Mouse (Mus musculus) midbrain, embryonic 13.5 days (tissue): ENCODE data around the gene 1600014C10Rik. TPM values are rescaled to one million over a fixed set of nuclear protein-coding genes. Genes with fewer than 3 reads are reported as not detected.
A peak's percentile ranks its signal among the peaks of the same experiment; 100 is the strongest.

Experiments
- ATAC-seq: fragments of 200-750 bp; cut with Nextera tagmentation; 2 replicates; pipeline ENCODE4 v1.8.0; 2017; ENCODE audit warnings: mild to moderate bottlenecking, moderate TSS enrichment, moderate library complexity
- H3K27ac ChIP-seq: fragments of 300-500 bp; sonication (generic); 2 replicates; pipeline ENCODE4 v1.5.1; 2015; ENCODE audit warnings: inconsistent platforms, mild to moderate bottlenecking, moderate library complexity
- H3K27me3 ChIP-seq: fragments of 300-500 bp; sonication (generic); 2 replicates; pipeline ENCODE4 v1.6.1; 2015; ENCODE audit warnings: mild to moderate bottlenecking, inconsistent platforms
- H3K36me3 ChIP-seq: fragments of 300-500 bp; sonication (generic); 2 replicates; pipeline ENCODE4 v1.6.1; 2015; ENCODE audit warnings: mild to moderate bottlenecking, inconsistent platforms
- H3K4me1 ChIP-seq: fragments of 300-500 bp; sonication (generic); replicated peaks from 2 replicates; pipeline ENCODE4 v1.6.1; 2015; ENCODE audit warnings: inconsistent platforms
- H3K4me2 ChIP-seq: fragments of 300-500 bp; sonication (generic); replicated peaks from 2 replicates; pipeline ENCODE4 v1.6.1; 2015; ENCODE audit warnings: moderate library complexity, mild to moderate bottlenecking, inconsistent platforms
- H3K4me3 ChIP-seq: fragments of 300-500 bp; sonication (generic); replicated peaks from 2 replicates; pipeline ENCODE4 v1.5.1; 2015; ENCODE audit warnings: mild to moderate bottlenecking, inconsistent platforms
- H3K9ac ChIP-seq: fragments of 300-500 bp; sonication (generic); replicated peaks from 2 replicates; pipeline ENCODE4 v1.6.1; 2015; ENCODE audit warnings: mild to moderate bottlenecking, inconsistent platforms
- H3K9me3 ChIP-seq: fragments of 300-500 bp; sonication (generic); 2 replicates; pipeline ENCODE4 v1.6.1; 2016; ENCODE audit warnings: mild to moderate bottlenecking, inconsistent platforms
- whole genome bisulfite sequencing: fragments of 180-500 bp; shearing (Covaris S2); methylation state at CpG from one replicate; pipeline ENCODE4 v1.1.7; 2015; 5-methylcytosine and 5-hydroxymethylcytosine counted together
- polyA plus RNA-seq: library from polyadenylated mRNA; unstranded; fragments of >200 nt; fragmentation: Nextera tagmentation; extraction: Ambion mirVana; gene quantifications from 2 replicates; pipeline ENCODE4 v1.2.1, GENCODE M21; 2015

Gene 1600014C10Rik
- polyA plus RNA-seq, 1 experiment from 2014 or later, result 21.7 TPM

GRCm38 (mm10) chr7:38219526-38219925 is 36.5 kb downstream of the 1600014C10Rik start:
- H3K27me3 ChIP-seq, result no peaks in the 10 kb centered on the region
- no peak overlapping the region for H3K4me2 ChIP-seq
- no peak overlapping the region for H3K27ac ChIP-seq
- no peak overlapping the region for H3K9ac ChIP-seq
- H3K4me1 ChIP-seq, result no peaks in the 10 kb centered on the region
- no peak overlapping the region for H3K4me3 ChIP-seq
- no peaks in the 10 kb centered on the region for H3K9me3 ChIP-seq
- no peak for ATAC-seq
- WGBS, result 92% methylated on average over 4 of the region's 4 CpGs
- no peaks in the 10 kb centered on the region for H3K36me3 ChIP-seq

- Histone ChIP-seq H3K36me3 (no peaks in the 10 kb centered on the region), H3K4me2 (no peak overlapping the region), H3K4me1 (no peaks in the 10 kb centered on the region), H3K4me3 (no peak overlapping the region), H3K9ac (no peak overlapping the region), H3K27me3 (no peaks in the 10 kb centered on the region), H3K27ac (no peak overlapping the region), H3K9me3 (no peaks in the 10 kb centered on the region)
- no peak for ATAC-seq
- 96% methylated on average over 7 of the region's 7 CpGs for WGBS
Observed at GRCm38 (mm10) chr7:38220866-38221265, 37.8 kb downstream of the 1600014C10Rik start.

- no peak overlapping the region for H3K4me3 ChIP-seq
- H3K27me3 ChIP-seq, result peaks cover 18% of the 10 kb centered on the region
- no peak overlapping the region for H3K9ac ChIP-seq
- H3K4me2 ChIP-seq, result no peak overlapping the region
- H3K4me1 ChIP-seq, result peaks cover 12% of the 10 kb centered on the region
- no peaks in the 10 kb centered on the region for H3K36me3 ChIP-seq
- H3K9me3 ChIP-seq, result no peaks in the 10 kb centered on the region
- no peak overlapping the region for H3K27ac ChIP-seq
- ATAC-seq, result no peak
- WGBS, result 90% methylated on average over 13 of the region's 13 CpGs
Observed at GRCm38 (mm10) chr7:38224577-38225369, 41.8 kb downstream of the 1600014C10Rik start.

DNA sequence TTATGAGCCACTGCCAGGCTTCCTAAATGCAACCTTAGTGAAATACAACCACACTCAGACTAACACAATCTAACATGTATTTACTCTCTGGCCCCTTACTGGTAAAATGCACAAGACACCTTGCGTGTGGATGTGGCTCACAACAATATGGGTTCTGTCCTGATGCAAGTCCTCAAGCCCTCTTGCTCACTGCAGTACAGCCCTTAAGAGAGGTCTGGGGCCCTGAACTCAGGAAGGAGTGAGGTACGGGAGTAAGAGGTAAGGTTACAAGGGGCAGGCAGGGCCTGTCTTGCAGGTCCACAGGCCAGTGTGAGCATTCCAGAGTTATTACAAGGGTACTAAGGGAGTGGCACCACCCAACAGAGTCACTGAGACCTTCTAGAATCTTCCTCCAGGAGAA is 43.2 kb downstream of the 1600014C10Rik start:
- WGBS, result 83% methylated on average over 2 of the region's 2 CpGs
- H3K9me3 ChIP-seq, result no peaks in the 10 kb centered on the region
- no peak overlapping the region for H3K9ac ChIP-seq
- H3K4me1 ChIP-seq, result peaks cover 12% of the 10 kb centered on the region
- no peak overlapping the region for H3K4me2 ChIP-seq
- H3K27me3 ChIP-seq, result peaks cover 28% of the 10 kb centered on the region
- H3K27ac ChIP-seq, result no peak overlapping the region
- no peak for ATAC-seq
- H3K36me3 ChIP-seq, result no peaks in the 10 kb centered on the region
- no peak overlapping the region for H3K4me3 ChIP-seq

DNA sequence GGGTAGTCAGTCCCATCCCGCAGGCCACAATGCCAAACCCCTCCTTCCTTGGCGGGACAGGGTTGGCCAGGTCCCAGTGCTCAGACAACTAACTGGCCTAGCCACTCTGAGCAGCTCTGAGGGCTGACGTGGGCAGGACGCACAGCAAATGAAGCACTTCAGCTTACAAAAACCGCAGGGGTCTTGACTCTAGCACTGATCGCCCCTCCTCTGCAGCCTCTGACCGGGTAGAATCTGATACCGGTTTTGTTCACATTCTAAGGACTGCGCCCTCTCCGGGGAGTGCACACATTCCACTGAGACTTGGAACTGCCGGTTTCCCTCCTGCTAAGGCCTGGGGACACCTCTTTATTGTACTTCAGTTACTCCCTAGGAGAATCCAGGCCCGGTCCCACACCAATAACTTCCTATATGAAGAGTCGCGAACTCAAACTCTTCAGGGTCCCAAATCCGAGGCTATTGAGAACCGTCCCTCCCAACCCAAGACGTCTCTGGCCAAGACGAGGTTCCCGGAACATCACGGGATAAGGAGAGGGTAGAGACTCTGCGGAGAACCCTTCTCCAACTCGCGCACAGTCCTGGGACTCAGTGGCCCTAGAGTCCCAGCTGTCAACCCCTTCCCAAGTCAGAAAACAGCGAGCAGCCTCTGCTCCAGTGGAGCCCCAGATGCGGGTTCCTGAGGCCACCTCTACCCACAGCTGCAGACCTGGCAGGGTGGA is 44.3 kb downstream of the 1600014C10Rik start:
- peaks cover 28% of the 10 kb centered on the region for H3K27me3 ChIP-seq
- under 1% methylated on average over 25 of the region's 25 CpGs for WGBS
- H3K4me2 ChIP-seq, result peak overlapping the region; percentile 89
- peak overlapping the region; percentile 53 for H3K4me3 ChIP-seq
- no peaks in the 10 kb centered on the region for H3K36me3 ChIP-seq
- peaks cover 12% of the 10 kb centered on the region for H3K4me1 ChIP-seq
- peak; percentile 75 for ATAC-seq
- H3K9me3 ChIP-seq, result no peaks in the 10 kb centered on the region
- H3K27ac ChIP-seq, result no peak overlapping the region
- peak overlapping the region; percentile 62 for H3K9ac ChIP-seq

- no peaks in the 10 kb centered on the region for H3K36me3 ChIP-seq
- ATAC-seq, result peak; percentile 91
- H3K27me3 ChIP-seq, result peaks cover 28% of the 10 kb centered on the region
- peak within 1 kb of the TSS; percentile 53 for H3K4me3 ChIP-seq
- peak within 1 kb of the TSS; percentile 62 for H3K9ac ChIP-seq
- peaks cover 12% of the 10 kb centered on the region for H3K4me1 ChIP-seq
- H3K4me2 ChIP-seq, result peak within 1 kb of the TSS; percentile 89
- H3K27ac ChIP-seq, result no peak within 1 kb of the TSS
- WGBS, result under 1% methylated on average over 36 of the region's 36 CpGs
- no peaks in the 10 kb centered on the region for H3K9me3 ChIP-seq
Observed at GRCm38 (mm10) chr7:38227900-38228298, 44.9 kb downstream of the 1600014C10Rik start, which contains the start of gene Plekhf1. Plekhf1 (minus strand) TSS chr7:38228016.

DNA sequence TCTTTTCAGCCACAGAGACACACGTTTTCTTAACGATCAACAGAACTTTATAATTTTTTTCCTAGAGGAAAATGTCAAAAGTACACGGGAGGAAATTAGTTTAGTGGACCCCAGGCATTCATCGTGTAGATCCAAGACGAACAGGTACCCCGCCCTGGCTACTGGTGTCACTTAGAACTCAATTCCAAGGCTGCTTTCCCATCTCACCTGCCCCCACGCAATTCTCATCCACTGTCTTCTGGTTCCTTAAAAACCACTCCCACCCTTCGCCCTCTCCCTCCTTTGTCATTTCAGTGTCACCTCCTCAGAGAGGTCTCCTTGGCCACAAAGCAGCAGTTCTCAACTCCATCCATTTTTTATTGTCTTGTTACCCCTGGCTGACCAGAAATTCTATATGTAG is 45.3 kb downstream of the 1600014C10Rik start:
- no peak overlapping the region for H3K27ac ChIP-seq
- H3K4me2 ChIP-seq, result peak overlapping the region; percentile 89
- H3K36me3 ChIP-seq, result no peaks in the 10 kb centered on the region
- H3K27me3 ChIP-seq, result peaks cover 28% of the 10 kb centered on the region
- H3K9me3 ChIP-seq, result no peaks in the 10 kb centered on the region
- ATAC-seq, result 0 out of 2 replicates have a peak, but pooled peaks have one; percentile 4
- 22% methylated on average over 8 of the region's 8 CpGs for WGBS
- H3K9ac ChIP-seq, result no peak overlapping the region
- H3K4me1 ChIP-seq, result peaks cover 12% of the 10 kb centered on the region
- H3K4me3 ChIP-seq, result peak overlapping the region; percentile 53

DNA sequence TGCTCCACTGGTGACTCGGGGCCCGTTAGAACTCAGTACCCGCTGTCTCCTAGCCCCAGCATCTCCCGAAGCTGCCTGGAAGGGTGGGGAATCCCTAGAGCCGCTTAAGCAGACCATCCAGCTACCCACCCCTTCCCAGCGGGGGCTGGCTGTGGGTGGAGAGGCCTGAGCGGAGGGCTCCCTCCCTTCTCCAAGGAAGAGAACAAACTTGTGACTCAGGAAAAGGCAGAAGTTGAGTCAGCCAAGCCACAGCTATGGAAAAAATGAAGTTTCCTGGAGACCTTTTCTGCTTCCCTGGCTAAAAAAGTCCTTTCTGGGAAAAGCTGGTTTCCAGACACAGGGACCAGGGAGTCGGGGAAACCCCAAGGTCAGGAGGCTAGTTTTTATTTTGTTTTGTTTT is 47.3 kb downstream of the 1600014C10Rik start:
- no peak for ATAC-seq
- H3K36me3 ChIP-seq, result no peaks in the 10 kb centered on the region
- H3K4me3 ChIP-seq, result no peak overlapping the region
- WGBS, result 21% methylated on average over 8 of the region's 8 CpGs
- H3K4me2 ChIP-seq, result no peak overlapping the region
- H3K27me3 ChIP-seq, result peaks cover 28% of the 10 kb centered on the region
- peaks cover 12% of the 10 kb centered on the region for H3K4me1 ChIP-seq
- H3K9ac ChIP-seq, result no peak overlapping the region
- H3K27ac ChIP-seq, result no peak overlapping the region
- H3K9me3 ChIP-seq, result no peaks in the 10 kb centered on the region

GRCm38 (mm10) chr7:38236400-38237105 is 53.5 kb downstream of the 1600014C10Rik start:
- no peak overlapping the region for H3K4me3 ChIP-seq
- no peaks in the 10 kb centered on the region for H3K36me3 ChIP-seq
- no peak overlapping the region for H3K27ac ChIP-seq
- H3K4me2 ChIP-seq, result no peak overlapping the region
- 55% methylated on average over 11 of the region's 11 CpGs for WGBS
- no peaks in the 10 kb centered on the region for H3K9me3 ChIP-seq
- H3K9ac ChIP-seq, result no peak overlapping the region
- no peaks in the 10 kb centered on the region for H3K4me1 ChIP-seq
- ATAC-seq, result no peak
- no peaks in the 10 kb centered on the region; the same call in 1 of the 2 replicates for H3K27me3 ChIP-seq

GRCm38 (mm10) chr7:38237140-38237539 is 54.1 kb downstream of the 1600014C10Rik start:
- H3K36me3 ChIP-seq, result no peaks in the 10 kb centered on the region
- H3K9me3 ChIP-seq, result no peaks in the 10 kb centered on the region
- no peaks in the 10 kb centered on the region for H3K4me1 ChIP-seq
- no peak for ATAC-seq
- no peak overlapping the region for H3K9ac ChIP-seq
- no peak overlapping the region for H3K27ac ChIP-seq
- H3K4me3 ChIP-seq, result no peak overlapping the region
- no peak overlapping the region for H3K4me2 ChIP-seq
- no peaks in the 10 kb centered on the region; the same call in 1 of the 2 replicates for H3K27me3 ChIP-seq

- Histone ChIP-seq H3K4me1 (no peaks in the 10 kb centered on the region), H3K27me3 (no peaks in the 10 kb centered on the region), H3K27ac (no peak overlapping the region), H3K4me2 (no peak overlapping the region), H3K4me3 (no peak overlapping the region), H3K9ac (no peak overlapping the region), H3K9me3 (no peaks in the 10 kb centered on the region), H3K36me3 (no peaks in the 10 kb centered on the region)
- WGBS, result 89% methylated on average over 4 of the region's 4 CpGs
- ATAC-seq, result no peak
Observed at GRCm38 (mm10) chr7:38242417-38242816, 59.4 kb downstream of the 1600014C10Rik start.
